Mouse (Mus musculus) forebrain, embryonic 14.5 days (tissue): ENCODE measurements around the gene Pak1ip1. TPM values are rescaled to one million over a fixed set of nuclear protein-coding genes. Genes with fewer than 3 reads are reported as not detected.
"Not testable (repeated sequence)": the region's sequence is repeated elsewhere in the genome, so short reads cannot be mapped to it uniquely, and the experiment has no call there.

Experiments used
- ATAC-seq: fragments of 200-750 bp; cut with Nextera tagmentation; 2 replicates; pipeline ENCODE4 v1.8.0; 2017; ENCODE audit warnings: mild to moderate bottlenecking, moderate library complexity
- DNase-seq: peaks from one replicate; pipeline ENCODE4 v3.0.0-alpha.2; 2015; ENCODE audit warnings: low spot score
- H3K27ac ChIP-seq: fragments of 300-500 bp; sonication (generic); 2 replicates; pipeline ENCODE4 v1.5.1; 2014; ENCODE audit warnings: low read depth, mild to moderate bottlenecking, control low read depth, low read length, moderate library complexity
- H3K27me3 ChIP-seq: fragments of 300-500 bp; sonication (generic); replicated peaks from 2 replicates; pipeline ENCODE4 v1.6.1; 2014; ENCODE audit warnings: low read length, control low read depth, mixed read lengths; ENCODE audit not compliant: control insufficient read depth, insufficient read depth
- H3K36me3 ChIP-seq: fragments of 300-500 bp; sonication (generic); 2 replicates; pipeline ENCODE4 v1.6.1; 2014; ENCODE audit warnings: low read length, control low read depth; ENCODE audit not compliant: control insufficient read depth, insufficient read depth
- H3K4me1 ChIP-seq: fragments of 300-500 bp; sonication (generic); 2 replicates; pipeline ENCODE4 v1.6.1; 2014; ENCODE audit warnings: antibody characterized with exemption, low read length, control low read depth; ENCODE audit not compliant: control insufficient read depth, insufficient read depth
- H3K4me2 ChIP-seq: fragments of 300-500 bp; sonication (generic); 2 replicates; pipeline ENCODE4 v1.6.1; 2014; ENCODE audit warnings: mild to moderate bottlenecking, control low read depth, low read length
- H3K4me3 ChIP-seq: fragments of 300-500 bp; sonication (generic); 2 replicates; pipeline ENCODE4 v1.5.1; 2014; ENCODE audit warnings: low read depth, low read length, control low read depth
- H3K9ac ChIP-seq: fragments of 300-500 bp; sonication (generic); 2 replicates; pipeline ENCODE4 v1.6.1; 2014; ENCODE audit warnings: mild to moderate bottlenecking, low read length, control low read depth, moderate library complexity
- H3K9me3 ChIP-seq: fragments of 300-500 bp; sonication (generic); replicated peaks from 2 replicates; pipeline ENCODE4 v1.6.1; 2016; ENCODE audit warnings: low read length, control low read depth, mixed read lengths; ENCODE audit not compliant: control insufficient read depth
- WGBS: fragments of 180-500 bp; shearing (Covaris S2); extraction: QIAGEN DNeasy Blood & Tissue Kit; methylation state at CpG from one replicate; pipeline ENCODE4 v1.1.7; 2014; 5-methylcytosine and 5-hydroxymethylcytosine counted together
- polyA plus RNA-seq: library from polyadenylated mRNA; unstranded; fragments of >200 nt; fragmentation: Nextera tagmentation; extraction: Ambion mirVana; gene quantifications from 2 replicates; pipeline ENCODE4 v1.2.1, GENCODE M21; 2014

The Pak1ip1 gene
- polyA plus RNA-seq, 1 experiment from 2014 or later, result 86.7 TPM

DNA sequence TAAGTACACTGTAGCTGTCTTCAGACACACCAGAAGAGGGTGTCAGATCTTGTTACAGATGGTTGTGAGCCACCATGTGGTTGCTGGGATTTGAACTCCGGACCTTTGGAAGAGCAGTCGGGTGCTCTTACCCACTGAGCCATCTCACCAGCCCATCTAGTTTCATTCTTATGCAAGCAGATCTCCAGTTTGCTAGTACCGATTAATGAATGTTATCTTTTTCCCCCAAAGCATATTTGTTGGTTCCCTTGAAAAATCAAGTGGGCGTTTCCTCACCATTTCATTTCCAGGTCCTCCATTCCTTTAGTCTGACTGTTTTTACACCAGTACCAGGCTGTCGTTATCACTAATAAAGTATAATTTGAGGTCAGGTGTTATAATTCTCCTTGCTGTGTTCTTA lies 2.3 kb upstream of the Pak1ip1 start:
- not testable (repeated sequence) for H3K9me3 ChIP-seq, H3K27ac ChIP-seq, H3K4me3 ChIP-seq, H3K9ac ChIP-seq, ATAC-seq, H3K4me2 ChIP-seq, H3K27me3 ChIP-seq, DNase-seq, H3K36me3 ChIP-seq
- H3K4me1 ChIP-seq, result peaks cover 18% of the 10 kb centered on the region
- WGBS, result 93% methylated on average over 5 of the region's 5 CpGs

DNA sequence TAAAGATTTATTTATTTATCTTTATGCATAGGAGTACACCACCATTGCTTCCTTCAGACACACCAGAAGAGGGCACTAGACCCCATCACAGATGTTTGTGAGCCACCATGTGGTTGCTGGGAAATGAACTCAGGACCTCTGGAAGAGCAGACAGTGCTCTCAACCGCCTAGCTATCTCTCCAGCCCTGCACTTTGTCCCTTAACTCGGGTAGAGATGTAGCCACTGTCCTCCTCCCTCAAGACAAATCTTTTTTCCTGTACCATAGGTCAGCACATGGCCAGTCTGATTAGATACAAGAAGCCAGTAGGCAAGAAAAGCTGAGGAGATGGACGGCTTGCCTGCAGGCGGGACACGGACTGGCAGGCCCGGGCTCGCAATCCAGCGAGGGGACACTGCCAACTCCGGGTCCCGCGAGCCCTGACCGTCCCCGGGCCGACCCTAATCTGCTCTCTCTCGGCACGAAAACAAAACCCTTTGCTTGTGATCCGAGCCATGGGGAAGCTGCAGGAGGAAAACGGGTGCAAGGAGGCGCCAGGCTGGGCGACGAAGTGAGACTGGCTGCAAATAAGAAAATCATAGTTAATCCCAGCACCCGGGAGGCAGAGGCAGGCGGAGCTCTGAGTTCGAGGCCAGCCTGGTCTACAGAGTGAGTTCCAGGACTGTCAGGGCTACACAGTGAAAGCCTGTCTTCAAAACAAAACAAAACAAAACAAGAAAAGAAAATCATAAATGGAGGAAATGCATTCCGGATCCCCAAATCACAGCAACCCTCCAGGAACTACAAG lies 490 bp upstream of the Pak1ip1 start:
- H3K4me2 ChIP-seq, result peak overlapping the region; percentile 87
- peak; percentile 28 for DNase-seq
- H3K27me3 ChIP-seq, result no peaks in the 10 kb centered on the region
- peak; percentile 32 for ATAC-seq
- H3K36me3 ChIP-seq, result peaks cover 11% of the 10 kb centered on the region
- peak overlapping the region; percentile 90 for H3K4me3 ChIP-seq
- H3K9ac ChIP-seq, result peak overlapping the region; percentile 88
- H3K9me3 ChIP-seq, result no peaks in the 10 kb centered on the region
- peak overlapping the region; percentile 94 for H3K27ac ChIP-seq
- H3K4me1 ChIP-seq, result peaks cover 12% of the 10 kb centered on the region
- under 1% methylated on average over 25 of the region's 25 CpGs for WGBS

DNA sequence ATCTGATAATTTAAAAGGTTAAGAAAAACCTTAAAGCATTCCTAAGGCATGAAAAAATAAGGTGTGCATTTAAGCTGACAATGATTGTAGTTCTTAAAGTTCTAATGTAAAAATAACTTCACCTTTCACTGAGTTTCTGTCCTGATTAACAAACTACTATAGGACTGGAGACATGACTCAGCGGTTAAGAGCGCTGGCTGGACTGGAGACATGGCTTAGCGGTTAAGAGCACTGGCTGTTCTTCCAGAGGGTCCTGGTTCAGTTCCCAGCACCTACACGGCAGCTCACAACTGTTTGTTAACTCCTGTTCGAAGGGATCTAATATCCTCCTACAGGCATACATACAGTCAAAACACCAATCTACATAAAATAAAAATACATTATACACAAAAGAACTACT lies 1.2 kb downstream of the Pak1ip1 start:
- whole genome bisulfite sequencing, result 82% methylated on average over 5 of the region's 5 CpGs
- Histone ChIP-seq H3K4me3 (peak overlapping the region; percentile 90), H3K4me1 (peaks cover 12% of the 10 kb centered on the region), H3K27ac (no peak overlapping the region), H3K4me2 (peak overlapping the region; percentile 87), H3K27me3 (no peaks in the 10 kb centered on the region), H3K36me3 (peaks cover 28% of the 10 kb centered on the region), H3K9me3 (no peaks in the 10 kb centered on the region), H3K9ac (no peak overlapping the region)
- ATAC-seq, result no peak
- DNase-seq, result no peak

DNA sequence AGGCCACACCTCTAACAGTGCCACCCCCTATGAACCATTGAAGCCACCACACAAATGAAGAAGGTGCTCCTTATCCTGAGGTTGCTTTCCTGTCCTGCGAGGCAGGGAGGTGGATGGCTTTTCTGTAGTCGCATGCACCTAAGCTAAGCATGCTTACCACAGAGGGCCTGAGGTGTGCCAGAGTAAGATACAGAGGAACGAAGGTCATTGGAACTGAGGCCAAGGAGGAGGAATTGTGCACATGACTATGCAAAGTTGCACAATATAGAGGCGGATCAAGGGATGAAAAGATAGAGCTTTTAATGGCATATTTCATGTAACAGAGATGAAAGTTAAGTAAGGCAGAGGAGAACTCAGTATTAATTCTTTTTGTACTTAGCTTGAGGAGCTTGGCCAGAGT lies 5.4 kb downstream of the Pak1ip1 start:
- Histone ChIP-seq H3K4me2 (no peak overlapping the region), H3K9ac (no peak overlapping the region), H3K27ac (no peak overlapping the region), H3K4me1 (peaks cover 5% of the 10 kb centered on the region; the same call in 1 of the 2 replicates), H3K4me3 (no peak overlapping the region), H3K27me3 (no peaks in the 10 kb centered on the region), H3K9me3 (no peaks in the 10 kb centered on the region), H3K36me3 (peaks cover 70% of the 10 kb centered on the region)
- DNase-seq (no peak), ATAC-seq (no peak)
- 95% methylated on average over 4 of the region's 4 CpGs for WGBS

DNA sequence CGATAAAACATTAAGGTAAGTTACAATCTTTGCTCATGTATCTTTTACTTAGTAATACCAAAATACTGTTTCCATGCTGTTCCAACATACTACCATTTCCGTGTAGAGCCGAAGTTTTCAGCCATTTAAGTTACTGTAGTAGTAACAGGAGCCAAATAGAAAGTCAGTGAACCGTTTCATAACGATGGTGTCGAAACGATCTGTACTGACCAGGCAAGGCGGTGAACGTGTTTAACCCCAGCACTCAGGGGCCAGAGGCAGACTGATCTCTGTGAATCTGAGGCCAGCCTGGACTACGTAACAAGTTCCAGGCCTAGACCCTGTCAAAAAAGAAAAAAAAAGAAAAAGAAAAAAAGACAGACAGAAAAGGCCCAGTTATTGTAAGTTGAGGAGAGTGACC lies 7.4 kb downstream of the Pak1ip1 start:
- peaks cover 89% of the 10 kb centered on the region for H3K36me3 ChIP-seq
- no peaks in the 10 kb centered on the region for H3K9me3 ChIP-seq
- H3K9ac ChIP-seq, result no peak overlapping the region
- no peak overlapping the region for H3K4me3 ChIP-seq
- H3K4me1 ChIP-seq, result no peaks in the 10 kb centered on the region
- DNase-seq (no peak), ATAC-seq (no peak)
- no peak overlapping the region for H3K27ac ChIP-seq
- no peaks in the 10 kb centered on the region for H3K27me3 ChIP-seq
- WGBS, result 92% methylated on average over 10 of the region's 10 CpGs
- no peak overlapping the region for H3K4me2 ChIP-seq

DNA sequence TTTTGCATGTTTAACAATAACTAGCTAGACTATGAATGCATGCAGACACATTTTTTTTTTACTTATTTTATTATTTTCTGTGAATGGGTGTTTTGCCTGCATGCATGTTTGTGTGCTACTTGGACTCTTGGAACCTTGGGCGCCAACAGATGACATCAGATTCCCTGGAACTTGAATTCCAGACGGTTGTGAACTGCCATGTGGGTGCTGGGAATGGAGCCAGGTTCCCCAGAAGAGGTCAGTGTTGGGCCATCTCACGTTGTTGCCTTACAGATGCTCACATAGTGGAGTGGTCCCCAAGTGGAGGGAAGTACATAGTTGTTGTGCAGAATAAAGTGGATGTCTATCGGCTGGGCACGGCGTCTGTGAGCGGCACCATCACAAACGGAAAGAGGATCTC lies 8.1 kb downstream of the Pak1ip1 start:
- H3K27ac ChIP-seq, result no peak overlapping the region
- no peak overlapping the region for H3K4me3 ChIP-seq
- H3K4me1 ChIP-seq, result no peaks in the 10 kb centered on the region
- no peak overlapping the region for H3K9ac ChIP-seq
- WGBS, result 87% methylated on average over 8 of the region's 8 CpGs
- H3K4me2 ChIP-seq, result no peak overlapping the region
- H3K27me3 ChIP-seq, result no peaks in the 10 kb centered on the region
- H3K36me3 ChIP-seq, result peaks cover 92% of the 10 kb centered on the region
- no peak for ATAC-seq
- no peaks in the 10 kb centered on the region for H3K9me3 ChIP-seq
- DNase-seq, result no peak

DNA sequence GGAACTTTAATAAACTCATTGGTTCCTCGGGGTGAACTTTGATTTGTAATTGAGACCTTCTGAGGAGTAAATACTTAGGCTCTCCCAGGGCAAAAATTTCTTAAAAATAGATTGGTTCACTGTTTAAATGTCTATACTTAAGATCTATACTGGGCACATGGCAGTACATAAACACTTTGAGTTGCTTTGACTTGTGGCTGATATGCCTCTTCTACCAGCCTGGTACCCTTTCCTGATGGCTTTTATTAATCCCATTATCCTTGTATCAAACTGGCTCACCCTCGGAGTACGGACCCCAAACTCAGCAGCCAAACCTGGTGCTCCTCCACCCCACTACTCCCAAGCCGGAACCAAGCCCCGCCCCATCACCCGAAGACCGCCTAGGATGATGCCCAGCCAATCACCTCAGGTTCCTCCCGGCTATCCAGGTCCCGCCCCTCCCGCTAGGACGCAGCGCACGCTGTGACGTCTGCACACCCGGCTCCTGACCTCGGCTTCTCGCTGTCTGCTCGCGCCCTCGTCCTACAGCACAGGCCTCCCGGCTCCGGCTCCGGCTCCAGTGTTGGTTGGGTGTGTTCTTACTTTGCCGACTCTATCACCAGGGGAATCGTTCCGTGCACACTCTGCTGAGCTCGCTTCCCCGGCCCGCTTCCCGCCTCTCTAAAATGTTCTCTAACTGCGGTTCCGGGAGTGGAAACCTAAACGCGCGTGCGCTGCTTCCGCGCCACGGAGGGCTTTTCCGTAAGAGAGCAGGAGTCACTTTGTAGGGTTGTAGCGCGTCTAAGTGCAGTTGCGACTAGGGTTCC lies 15.2 kb downstream of the Pak1ip1 start, which contains the start of gene Tmem14c:
Gene Tmem14c, plus strand, starts transcription at position 464 of the 806 bp plus-strand sequence.
- Histone ChIP-seq H3K36me3 (peaks cover 49% of the 10 kb centered on the region), H3K4me3 (peak within 1 kb of the TSS; percentile 59), H3K9me3 (no peaks in the 10 kb centered on the region), H3K4me1 (peaks cover 10% of the 10 kb centered on the region; the same call in 1 of the 2 replicates), H3K27ac (peak within 1 kb of the TSS; percentile 78; the same call in 1 of the 2 replicates), H3K9ac (peak within 1 kb of the TSS; percentile 70), H3K27me3 (no peaks in the 10 kb centered on the region), H3K4me2 (peak within 1 kb of the TSS; percentile 75)
- DNase-seq (peak; percentile 94), ATAC-seq (peak; percentile 100)
- WGBS, result 1% methylated on average over 43 of the region's 43 CpGs

DNA sequence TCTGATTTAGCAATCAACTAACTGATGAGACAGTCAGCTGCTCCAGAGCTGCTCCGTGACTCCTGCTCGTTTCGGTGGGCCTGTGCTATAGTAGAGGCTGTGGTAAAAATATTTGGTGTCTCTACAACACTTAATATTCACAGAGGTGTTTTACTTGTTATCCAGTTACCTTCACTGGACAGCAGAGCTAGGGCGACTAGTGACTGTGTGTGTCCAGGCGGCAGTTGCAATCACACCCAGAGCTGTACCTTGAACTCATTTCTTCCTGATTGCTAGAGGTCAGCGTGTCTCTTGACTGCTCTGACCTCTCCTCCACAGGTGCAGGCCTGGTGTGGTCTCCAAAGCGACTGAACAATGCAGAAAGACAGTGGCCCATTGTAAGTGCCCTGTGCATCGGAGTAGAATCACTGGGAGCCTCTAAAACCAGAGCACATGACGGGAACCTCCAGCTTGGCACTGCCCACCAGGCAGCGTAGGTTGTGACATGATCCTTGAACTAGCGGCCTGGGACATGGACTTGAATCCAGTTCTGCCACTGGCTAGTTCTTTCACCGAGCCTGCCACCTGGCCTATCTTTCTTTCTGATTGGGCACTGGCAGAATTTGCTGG lies 16.1 kb downstream of the Pak1ip1 start:
- WGBS, result 40% methylated on average over 12 of the region's 12 CpGs
- DNase-seq (no peak), ATAC-seq (no peak)
- no peaks in the 10 kb centered on the region for H3K9me3 ChIP-seq
- peaks cover 41% of the 10 kb centered on the region for H3K36me3 ChIP-seq
- no peak overlapping the region for H3K27ac ChIP-seq
- peak overlapping the region; percentile 70 for H3K9ac ChIP-seq
- no peaks in the 10 kb centered on the region for H3K27me3 ChIP-seq
- H3K4me3 ChIP-seq, result peak overlapping the region; percentile 59
- H3K4me2 ChIP-seq, result peak overlapping the region; percentile 75
- peaks cover 10% of the 10 kb centered on the region; the same call in 1 of the 2 replicates for H3K4me1 ChIP-seq
